Mouse (Mus musculus): ENCODE data around the gene Ncaph2. TPM values are rescaled to one million over a fixed set of nuclear protein-coding genes. Genes with fewer than 3 reads are reported as not detected.

The Ncaph2 gene
- polyA plus RNA-seq (2012; rRNA removed), result 124 and 153 TPM in 2 replicates

DNA sequence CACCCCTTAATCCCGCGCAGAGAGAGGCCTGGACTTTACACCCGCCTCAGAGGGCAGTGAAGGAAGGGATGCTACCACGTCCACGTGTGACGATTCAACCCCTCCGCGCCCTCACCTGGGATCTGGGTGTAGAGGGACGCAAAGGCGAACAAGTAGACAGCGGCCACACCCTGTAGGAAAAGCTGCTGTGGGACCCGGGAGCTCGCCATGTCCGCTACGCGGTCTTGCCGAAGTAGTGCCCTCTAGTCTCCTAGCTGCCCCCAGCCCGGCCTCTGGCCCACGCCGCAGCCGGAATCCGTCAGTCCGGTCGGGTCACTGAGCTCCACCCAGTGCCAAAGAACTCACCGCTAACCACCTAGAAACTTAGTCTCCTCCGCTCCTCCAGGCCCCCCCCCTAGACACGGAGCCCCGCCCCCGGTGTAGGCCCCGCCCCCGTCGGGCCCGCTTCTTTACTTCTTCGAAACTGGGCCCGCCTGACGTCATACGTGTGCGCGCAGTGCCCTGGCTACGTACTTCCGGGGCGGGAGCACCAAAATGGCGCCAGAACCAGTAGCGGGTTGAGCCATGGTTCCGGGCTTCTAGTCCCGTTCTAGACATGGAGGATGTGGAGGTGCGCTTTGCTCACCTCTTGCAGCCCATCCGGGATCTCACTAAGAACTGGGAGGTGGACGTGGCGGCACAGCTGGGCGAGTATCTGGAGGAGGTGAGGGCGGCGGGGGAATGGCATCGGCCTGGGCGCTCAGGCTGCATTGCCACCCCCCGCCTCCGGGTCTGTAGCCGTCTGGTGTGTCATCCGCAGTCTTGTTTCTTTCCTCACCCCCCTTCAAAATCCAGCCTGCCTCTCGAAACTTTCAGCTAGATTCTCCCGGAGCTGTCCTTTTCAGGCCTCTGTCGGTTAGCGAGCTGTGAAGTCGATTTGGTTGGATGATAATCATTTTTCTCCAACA is at the start of gene Ncaph2, which contains the start of gene Lmf2:
Gene Ncaph2, plus strand, starts transcription at position 479 of the 947 bp plus-strand sequence.
Gene Lmf2, minus strand, starts transcription at position 419 of the 947 bp plus-strand sequence.

DNA sequence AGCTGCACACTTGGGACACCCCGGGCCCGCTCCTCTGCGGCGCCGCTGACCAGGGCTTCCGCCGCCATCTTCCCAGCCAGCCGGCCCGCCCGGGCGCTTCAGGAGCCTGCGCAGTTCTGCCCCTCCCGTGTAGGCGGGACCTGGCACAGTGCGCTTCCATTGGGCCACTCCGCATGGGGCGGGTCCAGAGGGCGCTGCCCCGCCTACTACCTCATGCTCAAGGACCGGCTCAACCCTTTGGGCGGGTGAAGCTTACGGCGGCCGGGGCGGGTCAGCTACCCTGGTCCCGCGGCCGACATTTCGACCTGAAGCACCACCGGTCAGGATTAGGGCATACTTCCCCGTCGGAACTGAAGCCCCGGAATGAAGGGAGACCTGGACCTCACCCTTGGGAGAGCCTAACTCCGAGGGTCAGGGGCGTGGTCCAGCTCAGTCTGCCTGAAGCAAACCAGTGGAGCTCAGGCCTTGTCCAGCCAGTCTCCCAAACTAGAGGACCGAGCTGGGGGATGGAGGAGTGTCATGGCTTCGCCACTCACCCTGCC is 40.3 kb upstream of the Ncaph2 start, which contains the start of gene Sbf1:
Gene Sbf1, minus strand, starts transcription at position 122 of the 542 bp plus-strand sequence.

DNA sequence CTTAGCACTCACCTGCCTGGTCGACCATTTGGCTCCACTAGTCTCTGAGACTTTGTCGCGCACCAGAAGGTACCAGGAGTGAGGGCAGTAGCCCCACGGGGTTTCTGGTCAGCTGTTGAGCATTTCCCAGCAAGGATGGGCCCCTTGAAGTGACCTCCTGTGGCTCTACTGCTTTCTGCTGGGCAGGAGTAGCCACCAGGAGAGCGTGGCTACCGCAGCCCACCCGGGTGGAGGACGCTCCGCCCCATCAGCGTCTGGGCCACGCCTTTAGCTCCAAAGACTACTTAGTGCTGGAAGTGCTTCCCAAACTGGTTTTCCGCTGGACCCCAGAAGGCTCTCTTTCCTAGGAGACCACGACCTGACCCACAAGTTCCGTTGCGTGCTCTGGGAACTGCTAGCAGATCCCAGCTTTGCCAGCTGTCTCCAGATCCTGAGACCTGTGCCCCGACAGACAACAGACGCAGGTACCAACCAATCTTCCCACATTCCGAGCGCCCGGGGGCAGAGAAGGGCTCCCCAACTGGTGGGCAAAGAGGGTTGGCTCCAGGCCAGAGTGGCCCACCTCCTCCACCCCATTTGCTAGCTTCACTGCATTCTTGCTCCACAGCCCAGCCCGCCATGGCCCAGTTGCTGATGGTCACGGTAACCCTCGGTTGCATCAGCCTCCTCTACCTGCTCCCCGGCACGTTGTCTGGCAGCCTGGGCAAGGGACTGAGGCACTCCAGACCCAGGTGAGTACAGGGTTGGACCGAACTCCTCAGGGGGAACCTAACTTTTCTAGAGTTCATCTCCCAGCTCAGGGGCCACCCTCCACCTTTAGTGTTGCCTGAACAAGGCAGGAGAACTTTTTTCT is 32.6 kb upstream of the Ncaph2 start, which contains the start of gene Adm2:
Gene Adm2, plus strand, starts transcription at position 51 of the 853 bp plus-strand sequence.

DNA sequence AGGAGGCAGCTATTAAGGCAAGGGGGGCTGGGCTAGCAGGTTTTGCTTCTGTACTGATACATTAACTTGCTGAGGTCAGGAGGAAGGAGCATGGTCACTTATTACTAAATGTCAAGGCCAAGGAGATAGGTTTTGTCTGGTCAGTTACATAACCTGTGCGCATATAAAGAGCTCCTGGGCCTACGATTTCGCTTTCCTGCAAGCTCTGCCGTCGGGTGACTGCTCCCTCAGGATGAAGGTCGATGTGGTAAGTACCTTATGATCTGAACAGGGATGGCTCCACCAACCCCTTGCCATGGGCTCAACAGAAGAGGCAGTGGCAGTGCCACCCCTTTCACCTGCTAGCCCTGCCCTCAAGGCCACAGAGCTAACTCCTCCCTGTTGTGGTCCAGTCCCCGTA is 21.2 kb upstream of the Ncaph2 start, which contains the start of gene Miox:
Gene Miox, plus strand, starts transcription at position 128 of the 400 bp plus-strand sequence.

DNA sequence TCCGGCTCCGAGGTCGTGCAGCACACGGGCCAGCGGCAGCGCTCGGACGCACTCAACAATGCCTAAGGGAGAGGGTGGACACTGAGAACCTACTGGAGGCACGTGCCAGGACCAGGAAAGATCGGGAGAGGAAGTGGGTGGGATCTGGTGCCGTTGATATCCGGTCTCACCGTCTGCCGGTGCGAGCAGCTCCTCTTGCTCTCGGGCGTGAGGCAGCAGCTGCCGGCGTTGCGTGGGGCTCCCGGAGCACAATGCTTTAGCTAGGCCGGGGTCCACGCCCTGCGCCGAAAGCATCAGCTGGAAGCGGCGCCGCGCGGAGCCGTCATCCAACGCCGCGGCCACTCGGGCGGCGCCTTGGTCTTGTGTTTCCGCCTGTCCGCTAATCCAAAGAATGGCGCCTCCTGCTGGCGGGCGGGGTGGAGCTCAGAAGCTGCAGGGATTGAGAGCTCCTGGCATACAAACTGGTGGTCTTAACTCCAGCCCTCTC is 18.3 kb downstream of the Ncaph2 start, which contains the start of gene Sco2:
Gene Sco2, minus strand, starts transcription at position 85 of the 487 bp plus-strand sequence.

DNA sequence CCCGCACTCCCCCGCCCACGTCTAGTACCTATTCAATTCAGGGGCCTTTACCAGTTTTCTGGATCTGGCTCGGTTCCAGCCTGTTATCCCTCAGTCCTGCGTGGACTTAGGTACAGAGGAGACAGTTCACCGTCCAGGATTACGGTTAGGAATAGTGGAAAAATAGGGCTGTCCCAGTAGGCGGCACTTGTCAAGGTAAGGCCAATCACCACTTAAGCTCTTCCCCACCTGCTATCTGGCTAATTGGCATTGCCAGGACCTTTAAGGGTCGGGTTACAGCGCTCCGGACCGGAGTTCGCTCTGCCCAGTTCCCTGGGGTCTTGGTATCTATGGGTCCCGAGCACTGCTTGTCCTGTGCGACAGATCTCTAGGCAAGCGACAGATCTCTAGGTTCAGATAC is 21.4 kb downstream of the Ncaph2 start, which contains the start of gene Tymp:
Gene Tymp, minus strand, starts transcription at position 83 of the 400 bp plus-strand sequence.

DNA sequence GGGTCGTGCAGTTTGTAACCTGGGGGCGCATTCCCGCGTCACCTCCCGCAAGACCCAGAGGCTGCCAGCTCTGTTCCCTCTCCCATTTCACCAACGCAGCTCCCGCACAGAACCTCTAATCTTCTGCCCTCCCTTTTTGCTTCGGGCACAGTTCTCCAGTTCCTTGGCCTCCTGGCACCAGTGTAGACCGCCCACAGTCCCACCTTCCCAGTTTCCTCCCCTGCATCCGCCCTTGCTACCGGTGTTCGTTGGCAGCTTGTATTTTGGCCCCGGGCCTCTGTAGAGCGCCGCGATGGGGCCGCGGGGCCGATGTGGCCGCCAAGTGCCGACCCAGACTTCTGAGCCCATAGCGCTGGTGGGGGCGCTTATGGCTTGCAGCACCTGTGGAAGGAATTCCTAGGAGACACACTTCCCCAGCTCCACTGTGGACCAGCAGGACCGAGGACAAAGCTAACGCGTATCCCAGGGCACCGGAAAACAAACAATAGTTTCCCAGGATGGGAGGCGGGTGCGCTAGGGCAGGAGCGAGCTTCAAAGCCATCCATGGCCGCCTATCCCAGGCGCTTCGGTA is 23.4 kb downstream of the Ncaph2 start, which contains the start of gene Odf3b:
Gene Odf3b, minus strand, starts transcription at position 452 of the 571 bp plus-strand sequence.

DNA sequence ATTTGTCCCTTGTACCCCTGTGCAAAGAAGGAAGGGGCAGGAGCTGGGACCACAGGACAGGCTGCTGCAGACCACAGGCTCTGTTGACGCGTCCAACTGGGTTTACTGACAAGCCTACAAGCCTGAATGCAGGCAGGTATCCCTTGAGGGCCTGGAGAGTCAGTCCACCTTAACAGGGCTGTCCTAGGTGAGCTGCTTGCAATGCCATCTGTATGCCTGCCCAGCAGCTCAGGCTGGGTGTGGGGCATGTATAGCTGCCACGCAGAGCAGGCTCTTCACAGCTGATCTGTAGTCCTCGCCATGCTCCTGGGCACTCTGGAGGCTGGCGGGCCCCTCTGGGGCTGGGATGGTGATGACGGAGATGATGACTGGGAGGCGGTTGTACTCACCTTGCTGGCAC is 29.1 kb downstream of the Ncaph2 start, which contains the start of gene Klhdc7b:
Gene Klhdc7b, plus strand, starts transcription at position 301 of the 400 bp plus-strand sequence.

DNA sequence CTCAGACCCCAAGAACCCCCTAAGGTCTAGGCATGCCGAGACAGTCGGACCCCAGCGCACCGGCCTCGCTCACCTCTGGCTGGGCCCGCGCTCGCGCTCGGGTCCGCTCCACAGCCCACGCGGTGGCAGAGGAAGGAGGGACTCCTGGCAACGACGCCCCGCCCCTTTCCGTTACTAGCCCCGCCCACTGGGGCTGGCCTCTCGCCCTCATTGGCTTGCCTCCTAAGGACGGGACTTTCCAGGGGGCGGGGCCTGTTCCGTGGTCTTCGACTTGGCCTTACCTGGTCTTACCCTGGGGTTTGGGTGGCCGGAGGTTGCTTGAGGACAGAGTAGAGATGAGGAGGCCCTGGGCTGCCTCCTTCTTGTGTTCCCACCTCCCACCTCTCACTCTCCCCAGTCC is 54.6 kb downstream of the Ncaph2 start, which contains the start of gene Syce3:
Gene Syce3, minus strand, starts transcription at position 386 of the 400 bp plus-strand sequence.

Other genes starting within 250 kb of the Ncaph2 start
- 33.0 and 40.9 TPM in 2 replicates for gene Tubgcp6, start 232.6 kb upstream of the Ncaph2 start, polyA plus RNA-seq (2012; rRNA removed)
- gene Hdac10, start 227.0 kb upstream of the Ncaph2 start, polyA plus RNA-seq (2012; rRNA removed), result 21.1 and 23.7 TPM in 2 replicates
- 30.6 and 57.6 TPM in 2 replicates for gene Mapk12, start 215.0 kb upstream of the Ncaph2 start, polyA plus RNA-seq (2012; rRNA removed)
- gene Mapk11, start 206.1 kb upstream of the Ncaph2 start, polyA plus RNA-seq (2012; rRNA removed), result 44.8 and 63.0 TPM in 2 replicates
- gene Plxnb2, start 174.9 kb upstream of the Ncaph2 start, polyA plus RNA-seq (2012; rRNA removed), result 160 and 177 TPM in 2 replicates
- 46.6 and 50.5 TPM in 2 replicates for gene Dennd6b, start 159.2 kb upstream of the Ncaph2 start, polyA plus RNA-seq (2012; rRNA removed)
- gene Ppp6r2, start 144.2 kb upstream of the Ncaph2 start, polyA plus RNA-seq (2012; rRNA removed), result 74.0 and 92.8 TPM in 2 replicates
- gene Sbf1, start 40.4 kb upstream of the Ncaph2 start, polyA plus RNA-seq (2012; rRNA removed), result 144 and 184 TPM in 2 replicates
- gene Adm2, start 33.0 kb upstream of the Ncaph2 start, polyA plus RNA-seq (2012; rRNA removed), result 0.16 and 0.50 TPM in 2 replicates
- gene Miox, start 21.3 kb upstream of the Ncaph2 start, polyA plus RNA-seq (2012; rRNA removed), result 0.10 and 0.11 TPM in 2 replicates
- 33.1 and 38.1 TPM in 2 replicates for gene Lmf2, start 60 bp upstream of the Ncaph2 start, polyA plus RNA-seq (2012; rRNA removed)
- gene Sco2, start 18.1 kb downstream of the Ncaph2 start, polyA plus RNA-seq (2012; rRNA removed), result 13.7 and 16.9 TPM in 2 replicates
- 1.4 TPM in 2 replicates for gene Tymp, start 21.3 kb downstream of the Ncaph2 start, polyA plus RNA-seq (2012; rRNA removed)
- 0.43 and 0.58 TPM in 2 replicates for gene Odf3b, start 23.6 kb downstream of the Ncaph2 start, polyA plus RNA-seq (2012; rRNA removed)
- gene Klhdc7b, start 29.2 kb downstream of the Ncaph2 start, polyA plus RNA-seq (2012; rRNA removed), result not detected in 2 replicates
- gene Syce3, start 54.8 kb downstream of the Ncaph2 start, polyA plus RNA-seq (2012; rRNA removed), result not detected in 2 replicates
- 8.1 and 8.8 TPM in 2 replicates for gene Cpt1b, start 70.1 kb downstream of the Ncaph2 start, polyA plus RNA-seq (2012; rRNA removed)
- gene C730034F03Rik, start 73.9 kb downstream of the Ncaph2 start, polyA plus RNA-seq (2012; rRNA removed), result 1.9 and 2.7 TPM in 2 replicates
- gene Gm44502, start 74.0 kb downstream of the Ncaph2 start, polyA plus RNA-seq (2012; rRNA removed), result 0.47 and 0.48 TPM in 2 replicates
- gene Chkb, start 74.2 kb downstream of the Ncaph2 start, polyA plus RNA-seq (2012; rRNA removed), result 66.9 and 96.2 TPM in 2 replicates
- gene Mapk8ip2, start 98.2 kb downstream of the Ncaph2 start, polyA plus RNA-seq (2012; rRNA removed), result 25.4 and 34.2 TPM in 2 replicates
- gene Arsa, start 121.7 kb downstream of the Ncaph2 start, polyA plus RNA-seq (2012; rRNA removed), result 11.8 and 13.7 TPM in 2 replicates
- 14.4 and 14.9 TPM in 2 replicates for gene Shank3, start 143.9 kb downstream of the Ncaph2 start, polyA plus RNA-seq (2012; rRNA removed)
- 1.6 and 2.4 TPM in 2 replicates for gene Acr, start 212.6 kb downstream of the Ncaph2 start, polyA plus RNA-seq (2012; rRNA removed)
- 65.9 and 78.0 TPM in 2 replicates for gene Rabl2, start 236.2 kb downstream of the Ncaph2 start, polyA plus RNA-seq (2012; rRNA removed)

Data from central nervous system, embryonic 11.5 days (tissue).